ENCODE assay signal across 9 mouse cellular contexts in genomic region chr12:83502190-83502589, GRCm38 (mm10). TPM values are rescaled to one million over a fixed set of nuclear protein-coding genes. Genes with fewer than 3 reads are reported as not detected.
DNase-seq lines count a peak whose midpoint lies in the region; ATAC-seq lines count a peak whose summit lies in the region.
"Had no signal": no experiment of that assay in that cellular context is flagged by ENCODE, and none has a peak within 500 bp of the region (broad histone marks: within the 10 kb centered on the region; RNA-seq: fewer than 3 reads in every experiment).

No protein-coding gene starts in this region.

- 5% methylated on average over 9 of the region's 9 CpGs for whole genome bisulfite sequencing in kidney, embryonic 15.5 days
- WGBS in heart, embryonic 13.5 days: 4% methylated on average over 9 of the region's 9 CpGs

- H3K9ac ChIP-seq in kidney, embryonic 15.5 days: no peak overlapping the region
- H3K9ac ChIP-seq in heart, embryonic 13.5 days: no peak overlapping the region
- H3K9ac ChIP-seq: embryonic facial prominence, embryonic 12.5 days had no signal

- H3K36me3 ChIP-seq in kidney, embryonic 15.5 days: no peaks in the 10 kb centered on the region
- no peaks in the 10 kb centered on the region for H3K36me3 ChIP-seq in heart, embryonic 13.5 days
- H3K36me3 ChIP-seq: embryonic facial prominence, embryonic 12.5 days had no signal

- no peak overlapping the region for H3K4me2 ChIP-seq in kidney, embryonic 15.5 days
- peak overlapping the region; percentile 42 for H3K4me2 ChIP-seq in heart, embryonic 13.5 days
- H3K4me2 ChIP-seq: embryonic facial prominence, embryonic 12.5 days had no signal

- no peaks in the 10 kb centered on the region for H3K9me3 ChIP-seq in kidney, embryonic 15.5 days (replicated peaks)
- H3K9me3 ChIP-seq in heart, embryonic 13.5 days: no peaks in the 10 kb centered on the region
- H3K9me3 ChIP-seq: embryonic facial prominence, embryonic 12.5 days had no signal

- H3K27me3 ChIP-seq in kidney, embryonic 15.5 days: no peaks in the 10 kb centered on the region
- no peaks in the 10 kb centered on the region for H3K27me3 ChIP-seq in heart, embryonic 13.5 days (replicated peaks)
- H3K27me3 ChIP-seq: embryonic facial prominence, embryonic 12.5 days had no signal

- no peak for ATAC-seq in kidney, embryonic 15.5 days (replicated peaks; ENCODE audit: low FRiP score)
- ATAC-seq in heart, embryonic 13.5 days (ENCODE audit: extremely low read depth, insufficient number of reproducible peaks, low FRiP score, low TSS enrichment): no peak
- ATAC-seq in megakaryocyte progenitor cell, adult 5-6 weeks (replicated peaks; ENCODE audit: poor library complexity): peak; percentile 89

- H3K4me1 ChIP-seq in kidney, embryonic 15.5 days: peaks cover 9% of the 10 kb centered on the region
- H3K4me1 ChIP-seq in heart, embryonic 13.5 days: no peaks in the 10 kb centered on the region
- H3K4me1 ChIP-seq: embryonic facial prominence, embryonic 12.5 days had no signal

- DNase-seq in kidney, adult 8-10 months: peak; percentile 47 to 62
- peak; percentile 64 for DNase-seq in MEL-GATA-1-ER (ENCODE audit: extremely low read depth, low read depth)
- DNase-seq in cerebellum, postnatal 25 days: peak; percentile 60 to 76
- peak; percentile 65 to 75 for DNase-seq in left cerebral cortex, adult 18-20 months (ENCODE audit: low spot score in 2 of 2)
- DNase-seq in thymus, postnatal 0 days (ENCODE audit: low spot score): peak; percentile 73

- no peak overlapping the region for H3K27ac ChIP-seq in kidney, embryonic 15.5 days
- no peak overlapping the region for H3K27ac ChIP-seq in heart, embryonic 13.5 days (replicated peaks)
- H3K27ac ChIP-seq: embryonic facial prominence, embryonic 12.5 days had no signal

- no peak overlapping the region for H3K4me3 ChIP-seq in kidney, embryonic 15.5 days (replicated peaks)
- H3K4me3 ChIP-seq in heart, embryonic 13.5 days: no peak overlapping the region
- H3K4me3 ChIP-seq: embryonic facial prominence, embryonic 12.5 days had no signal

RNA-seq across cellular contexts. Expression of gene Dpf3, which starts 14.7 kb away (rescaled TPM):
- 14.8 and 14.9 TPM in 2 replicates for polyA plus RNA-seq in kidney, embryonic 15.5 days (2015; fragmentation: Nextera tagmentation; extraction: Ambion mirVana)
- polyA plus RNA-seq in heart, embryonic 13.5 days (2015; fragmentation: Nextera tagmentation; extraction: Ambion mirVana): 18.8 and 23.1 TPM in 2 replicates
- total RNA-seq in left cerebral cortex, adult 18-20 months (2021): 1 to 10 TPM; 4.9 to 5.6 TPM
- 2.8 TPM in 1 of 2 replicates, not detected in the other for total RNA-seq in megakaryocyte progenitor cell, adult 5-6 weeks (2015)
- 2.1 TPM in 2 replicates for total RNA-seq in megakaryocyte progenitor cell, adult 5-6 weeks (2017)
- 0.78 and 1.1 TPM in 2 replicates for polyA plus RNA-seq in thymus, postnatal 0 days (2015; fragmentation: Nextera tagmentation; extraction: Ambion mirVana)

RNA-seq across cellular contexts. Expression of gene Dcaf4, which starts 18.1 kb away (rescaled TPM):
- 27.6 and 30.8 TPM in 2 replicates for polyA plus RNA-seq in kidney, embryonic 15.5 days (2015; fragmentation: Nextera tagmentation; extraction: Ambion mirVana)
- 23.3 TPM in 2 replicates for polyA plus RNA-seq in heart, embryonic 13.5 days (2015; fragmentation: Nextera tagmentation; extraction: Ambion mirVana)
- total RNA-seq in left cerebral cortex, adult 18-20 months (2021): 10 to 100 TPM; 25.9 to 27.0 TPM
- 7.3 and 13.2 TPM in 2 replicates for total RNA-seq in megakaryocyte progenitor cell, adult 5-6 weeks (2015)
- 11.1 and 12.4 TPM in 2 replicates for total RNA-seq in megakaryocyte progenitor cell, adult 5-6 weeks (2017)
- polyA plus RNA-seq in thymus, postnatal 0 days (2015; fragmentation: Nextera tagmentation; extraction: Ambion mirVana): 25.0 and 26.2 TPM in 2 replicates
